Mouse (Mus musculus) kidney, adult 8-10 months (tissue): ENCODE measurements around the gene Cacnb4.

Source experiments
- DNase-seq, 2 experiments: peaks; one replicate each; pipeline ENCODE4 v3.0.0; 2022

The Cacnb4 gene

GRCm38 (mm10) chr2:52567421-52567820, 109.2 kb downstream of the Cacnb4 start:
- no peak for DNase-seq

DNA sequence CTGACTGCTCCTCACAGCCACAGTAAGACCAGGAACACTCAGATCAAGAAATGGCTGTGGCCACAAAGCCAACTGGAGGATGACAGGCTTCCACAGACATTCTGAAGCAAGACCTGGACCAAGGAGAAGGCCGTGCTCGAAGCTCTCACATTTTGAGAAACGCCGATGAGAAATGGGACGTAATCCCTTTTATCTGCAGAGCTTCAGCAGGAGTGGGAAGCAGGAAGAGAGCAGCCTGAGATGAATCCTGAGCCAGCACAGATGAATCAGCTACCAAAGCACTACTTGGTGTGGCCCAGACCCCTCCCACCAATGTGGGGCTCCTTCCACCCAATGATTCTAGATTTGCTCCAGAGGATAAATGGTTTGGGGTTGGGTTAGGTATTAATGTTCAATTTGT, 113.4 kb downstream of the Cacnb4 start:
- DNase-seq = no peak

GRCm38 (mm10) chr2:52562356-52562755, 114.3 kb downstream of the Cacnb4 start:
- DNase-seq = no peak

DNA sequence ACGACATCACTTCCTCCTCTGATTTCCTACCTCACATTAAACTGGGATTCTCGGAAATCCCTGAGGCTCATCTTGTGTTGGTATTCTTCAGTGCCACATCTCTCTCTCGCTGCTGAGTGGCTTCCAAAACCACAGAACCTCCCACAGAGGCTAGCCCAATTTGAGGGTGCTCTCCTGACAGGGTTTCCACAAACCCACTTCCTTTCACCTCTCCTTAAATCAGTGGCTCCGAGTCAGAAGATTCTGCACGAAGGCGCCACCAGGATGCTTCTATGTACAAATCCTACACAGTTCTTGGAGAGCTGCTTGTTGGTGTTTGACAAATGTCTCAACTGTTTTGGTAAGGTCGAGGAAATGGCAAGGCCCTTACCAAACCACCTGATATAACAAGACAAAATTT, 115.5 kb downstream of the Cacnb4 start:
- no peak for DNase-seq

- no peak for DNase-seq
Measured at GRCm38 (mm10) chr2:52560266-52560665, 116.4 kb downstream of the Cacnb4 start.

GRCm38 (mm10) chr2:52558411-52558810, 118.2 kb downstream of the Cacnb4 start:
- DNase-seq = no peak

DNA sequence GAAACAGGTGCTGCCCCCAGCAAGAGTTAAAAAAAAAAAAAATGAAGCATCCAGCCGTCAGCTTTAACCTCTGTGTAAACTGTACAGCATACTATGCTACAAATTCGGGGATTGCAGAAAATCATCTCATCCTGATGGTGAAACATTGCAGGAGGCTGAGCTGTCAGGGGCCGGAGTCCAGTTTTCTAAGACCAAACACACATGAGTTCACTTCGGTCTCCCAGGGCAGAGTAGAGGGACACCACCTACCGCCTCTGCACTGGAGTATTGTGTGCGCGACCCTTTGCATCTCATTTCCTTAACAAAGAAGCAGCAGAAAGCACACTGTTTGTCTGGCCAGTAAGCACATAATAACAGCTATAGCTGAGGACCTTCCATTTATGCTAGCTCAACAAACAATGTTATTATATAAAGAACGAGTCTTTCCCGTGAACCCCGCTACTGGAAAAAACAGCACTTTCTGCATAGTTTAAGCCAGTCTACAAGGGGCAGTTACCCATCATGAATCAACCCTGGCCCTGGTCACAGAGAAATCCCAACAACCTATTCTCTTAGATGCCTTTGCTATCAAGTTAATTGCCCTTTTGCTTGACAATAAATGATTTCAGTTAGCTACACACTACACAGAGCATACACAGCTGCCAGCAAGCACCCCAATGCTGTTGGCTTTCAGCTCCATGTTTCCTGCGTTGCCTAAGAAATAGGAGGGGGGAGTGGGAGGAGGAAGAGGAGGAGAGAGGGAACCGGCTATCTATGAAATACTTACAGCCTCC, 118.9 kb downstream of the Cacnb4 start:
- DNase-seq = no peak

DNA sequence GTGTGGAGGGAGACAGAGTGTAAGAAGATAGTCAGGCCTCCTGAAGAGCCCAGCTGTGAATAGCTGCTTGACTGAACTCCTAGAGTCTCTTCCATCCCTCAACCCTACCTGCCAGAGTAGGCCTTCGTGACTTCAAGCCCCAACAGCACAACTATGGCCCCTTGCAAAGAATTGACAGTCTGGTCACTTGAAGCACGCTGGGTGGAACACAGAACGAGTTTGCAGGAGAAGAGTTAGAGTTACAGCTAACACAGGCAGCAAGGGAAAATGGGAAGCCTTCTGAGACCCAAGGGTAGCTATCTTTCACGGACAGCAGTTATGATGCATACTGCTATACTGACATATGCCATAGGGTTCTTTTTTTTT, 119.7 kb downstream of the Cacnb4 start:
- no peak for DNase-seq

DNA sequence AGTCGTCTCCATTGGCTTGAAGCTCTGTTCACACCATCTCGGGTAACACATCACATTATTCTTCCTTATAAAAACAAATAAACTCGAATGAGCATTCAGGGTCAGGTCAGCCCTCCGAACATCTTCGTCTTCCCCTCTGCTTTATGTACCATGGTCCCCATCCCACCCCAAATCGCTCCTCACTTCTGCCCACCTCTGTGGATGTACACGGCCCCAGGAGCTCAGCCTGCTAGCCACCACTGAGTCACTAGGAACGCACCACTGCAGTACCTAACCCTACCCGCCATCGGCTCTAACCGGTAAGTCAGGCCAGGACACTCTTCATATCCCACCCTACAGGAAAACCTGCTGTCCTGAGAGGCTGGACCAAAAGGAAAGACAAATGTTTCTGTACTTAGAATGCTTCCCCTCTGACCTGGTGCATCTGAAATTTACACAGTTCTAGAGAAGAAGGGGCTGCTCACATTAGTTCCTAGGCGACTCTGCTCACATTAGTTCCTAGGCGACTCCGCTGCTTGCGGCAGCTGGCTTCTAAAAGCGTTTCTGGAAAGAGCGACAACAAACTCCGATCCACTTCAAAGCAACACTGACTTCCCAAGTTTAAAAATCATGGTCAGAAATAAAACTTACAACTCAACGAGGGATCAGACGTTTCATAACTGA, 120.2 kb downstream of the Cacnb4 start:
- DNase-seq = no peak

GRCm38 (mm10) chr2:52548401-52548800, 128.2 kb downstream of the Cacnb4 start:
- no peak for DNase-seq

- DNase-seq = no peak
Measured at GRCm38 (mm10) chr2:52547331-52547730, 129.3 kb downstream of the Cacnb4 start.

GRCm38 (mm10) chr2:52544527-52544926, 132.1 kb downstream of the Cacnb4 start:
- DNase-seq = no peak

GRCm38 (mm10) chr2:52541068-52541467, 135.6 kb downstream of the Cacnb4 start:
- DNase-seq = no peak

DNA sequence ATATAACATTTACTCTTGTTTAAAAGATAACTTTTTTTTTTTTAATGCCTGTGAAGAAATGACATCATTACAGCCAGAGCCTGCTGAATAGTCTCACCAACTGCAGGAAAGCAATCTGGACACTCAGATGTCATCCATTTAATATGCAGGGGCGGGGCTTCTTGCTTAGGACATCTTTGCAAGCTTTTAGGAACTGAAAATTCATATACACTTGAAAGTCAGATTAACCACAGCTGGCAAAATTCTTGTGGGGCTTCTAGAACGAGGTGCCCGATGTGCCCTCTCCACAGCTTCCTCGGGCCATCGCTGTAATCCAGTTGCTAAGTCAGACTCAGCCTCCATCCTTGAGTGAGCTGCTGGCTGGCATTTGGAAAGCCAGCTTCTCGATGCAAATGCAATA, 137.3 kb downstream of the Cacnb4 start:
- DNase-seq = no peak

DNA sequence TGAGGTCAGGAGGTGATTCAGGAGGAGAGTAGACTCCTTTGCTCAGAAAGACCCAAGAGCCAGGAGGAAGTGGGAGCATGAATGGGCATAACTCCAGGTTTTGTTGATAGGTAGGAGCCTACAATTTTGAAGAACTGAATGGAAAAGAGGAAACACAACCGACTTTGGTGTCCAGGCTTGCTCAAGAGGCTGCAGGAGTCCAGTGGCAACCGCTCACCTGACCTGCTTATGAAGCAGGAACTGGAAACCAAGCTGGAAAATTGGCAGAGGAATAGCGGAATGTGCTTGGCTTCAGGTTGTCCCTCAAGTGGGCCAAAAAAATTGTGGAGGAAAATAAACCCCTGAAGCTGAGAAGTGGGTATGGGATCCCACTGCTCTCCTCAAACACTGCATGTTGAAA, 139.0 kb downstream of the Cacnb4 start:
- DNase-seq = no peak

DNA sequence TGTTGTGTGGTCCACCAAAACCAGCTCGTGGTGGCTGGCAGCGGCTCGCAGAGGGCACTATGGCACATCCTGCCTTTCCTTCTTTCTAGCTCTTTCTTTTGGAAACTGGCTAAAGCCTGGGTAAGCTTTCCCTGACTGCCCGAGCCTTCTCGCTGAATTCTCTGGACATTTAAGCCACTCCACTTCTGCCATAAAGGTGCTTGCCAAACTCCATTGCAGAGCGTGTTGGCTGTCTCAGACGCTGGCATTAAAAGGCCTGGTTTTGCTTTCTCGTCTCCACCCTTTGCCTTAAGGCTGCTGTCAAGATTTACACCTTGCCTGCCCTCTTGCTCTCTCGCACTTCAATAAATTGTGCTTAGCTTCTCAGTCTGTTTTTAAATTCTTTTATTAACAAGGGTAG, 139.5 kb downstream of the Cacnb4 start:
- DNase-seq = no peak

GRCm38 (mm10) chr2:52536511-52536910, 140.1 kb downstream of the Cacnb4 start:
- DNase-seq = no peak

GRCm38 (mm10) chr2:52533696-52534095, 142.9 kb downstream of the Cacnb4 start:
- DNase-seq = no peak

DNA sequence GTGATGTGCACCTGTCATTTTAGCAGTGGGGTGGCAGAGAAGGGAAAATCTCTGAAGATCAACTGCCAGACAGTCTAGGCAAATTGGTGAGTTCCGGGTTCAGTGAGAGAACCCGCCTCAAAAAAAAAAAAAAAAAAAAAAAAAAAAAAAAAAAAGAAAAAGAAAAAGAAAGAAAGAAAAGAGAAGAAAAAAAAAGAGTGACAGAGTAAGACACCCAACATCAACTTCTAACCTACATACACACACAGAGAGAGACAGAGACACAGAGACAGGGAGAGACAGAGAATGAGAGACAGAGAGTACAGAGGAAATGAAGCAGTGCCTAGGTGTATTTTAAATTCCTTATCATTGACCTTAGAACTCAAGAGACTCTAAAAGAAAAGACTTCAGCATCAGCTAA, 146.1 kb downstream of the Cacnb4 start:
- DNase-seq = no peak

DNA sequence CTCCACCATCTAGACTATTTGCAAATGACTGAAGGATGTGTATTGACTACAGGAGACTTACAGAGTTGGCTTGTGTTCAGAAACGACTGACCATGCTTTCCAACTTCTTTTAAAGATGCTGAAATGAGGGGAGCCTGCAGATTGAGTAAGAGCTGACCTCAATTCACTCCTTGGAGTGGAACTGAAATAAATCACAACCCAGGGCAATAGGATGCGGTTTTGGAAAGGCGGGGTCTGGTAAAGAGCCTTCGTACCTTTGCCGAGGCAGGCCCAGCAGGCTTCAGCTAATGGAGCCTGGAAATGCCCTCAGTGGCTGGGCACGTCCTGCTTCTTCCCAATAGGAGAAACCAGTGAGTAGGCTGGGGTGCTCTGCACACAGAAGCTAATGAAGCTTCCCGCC, 147.4 kb downstream of the Cacnb4 start:
- DNase-seq = no peak

DNA sequence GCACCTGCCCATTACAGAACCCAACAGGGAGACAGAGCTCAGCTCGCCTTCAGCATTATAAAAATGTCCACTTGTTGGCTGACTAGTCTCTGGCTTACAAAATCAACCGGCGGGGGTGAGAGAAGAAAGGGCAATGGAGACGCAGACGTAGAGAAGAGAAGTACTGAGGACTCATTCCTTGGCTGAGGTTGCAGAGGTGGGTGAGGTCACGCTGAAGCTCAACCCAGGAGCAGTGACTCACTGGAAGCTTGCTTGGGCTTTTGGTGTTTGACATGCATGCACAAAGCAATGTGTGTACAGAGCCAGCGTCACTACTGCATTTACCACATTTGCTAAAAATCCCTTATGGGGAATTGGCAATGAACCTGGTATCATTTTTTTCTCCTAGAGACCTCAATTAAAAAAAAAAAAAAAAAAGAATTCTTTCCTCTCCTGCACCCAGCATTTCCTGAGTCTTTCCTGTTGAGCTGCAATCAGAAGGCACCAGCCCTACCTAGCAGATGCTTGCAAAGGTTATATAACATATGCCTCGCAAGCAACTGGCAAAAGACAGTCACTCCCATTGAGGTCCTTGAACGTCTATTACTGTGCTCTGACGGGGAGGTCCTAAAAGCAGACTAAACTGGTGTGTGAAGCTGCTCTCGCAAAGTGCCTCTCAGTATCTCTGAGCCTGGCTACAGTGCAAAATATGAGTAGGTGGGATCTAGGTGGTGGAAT, 150.6 kb downstream of the Cacnb4 start:
- no peak for DNase-seq

GRCm38 (mm10) chr2:52523056-52523715, 153.4 kb downstream of the Cacnb4 start:
- DNase-seq = no peak

DNA sequence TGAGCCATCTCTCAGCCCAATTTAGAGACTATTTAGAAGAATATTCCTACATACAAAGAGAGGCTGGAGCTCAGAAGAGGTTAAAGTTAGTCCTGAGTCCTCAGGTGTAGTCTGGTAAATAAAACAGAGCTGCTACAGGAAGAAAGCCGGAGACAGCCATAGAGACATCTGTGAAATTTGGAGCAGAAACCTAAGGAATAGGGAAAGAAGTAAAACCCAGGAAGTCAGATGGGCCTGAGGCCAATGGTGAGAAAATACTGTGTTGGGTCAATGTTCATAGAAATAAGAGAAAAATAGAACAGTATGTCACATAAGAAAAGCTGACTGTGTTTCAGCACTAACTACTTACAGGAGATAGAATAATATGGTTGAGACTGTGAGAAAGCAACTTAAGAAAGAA, 155.6 kb downstream of the Cacnb4 start:
- DNase-seq = no peak

DNA sequence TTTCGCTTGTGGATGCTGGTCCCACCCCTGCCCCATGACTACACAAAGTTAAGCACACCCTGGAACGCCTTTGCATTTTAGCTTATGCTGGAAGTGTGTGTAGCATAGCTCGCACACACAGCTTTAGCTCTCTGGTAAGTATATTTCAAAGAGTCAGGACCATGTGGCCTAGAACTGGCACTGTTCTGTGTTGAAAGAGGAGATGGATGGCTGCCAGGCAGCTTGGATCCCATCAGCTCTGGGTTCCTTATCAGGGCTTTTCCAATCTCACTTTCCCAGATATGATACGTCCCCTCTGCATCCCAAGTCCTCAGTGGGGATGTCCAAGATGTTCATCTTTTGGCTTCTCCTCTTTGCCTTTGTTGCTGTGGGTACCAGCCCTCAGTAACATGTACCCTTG, 157.9 kb downstream of the Cacnb4 start:
- no peak for DNase-seq
